Mouse (Mus musculus): ENCODE results near the gene Negr1. TPM values are rescaled to one million over a fixed set of nuclear protein-coding genes. Genes with fewer than 3 reads are reported as not detected.

The Negr1 gene
- total and polyA plus RNA-seq, 3 experiments = not detected

GRCm38 (mm10) chr3:157359840-157360239 lies 798.2 kb downstream of the Negr1 start:
- Histone ChIP-seq H3K4me1 (ENCODE audit: control insufficient read depth in 1 of 2, insufficient read depth in 2 of 2) (no peaks in the 10 kb centered on the region), H3K79me2 (replicated peaks; ENCODE audit: control insufficient read depth, extremely low read depth, insufficient read depth, poor library complexity, severe bottlenecking) (no peaks in the 10 kb centered on the region), H3K9me3 (replicated peaks; ENCODE audit: low read length) (no peaks in the 10 kb centered on the region), H3K27ac (ENCODE audit: insufficient read depth, low read depth) (no peak overlapping the region), H3K9ac (ENCODE audit: insufficient read depth, low read depth) (no peak overlapping the region), H3K36me3 (replicated peaks in 1 of 2; ENCODE audit: control insufficient read depth in 1 of 2, insufficient read depth in 1 of 2, low read length in 1 of 2) (no peaks in the 10 kb centered on the region), H3K4me3 (replicated peaks in 1 of 3; ENCODE audit: low read depth in 2 of 3, low read length in 2 of 3, poor library complexity in 1 of 3) (no peak overlapping the region), H3K27me3 (replicated peaks) (peaks cover 15% of the 10 kb centered on the region), H3K4me2 (ENCODE audit: insufficient read depth, low read depth, poor library complexity, severe bottlenecking) (no peak overlapping the region)
- in situ Hi-C loops (cut with MboI; ENCODE audit: low pct_ligation_motif_present, low pct_unique_long_range_greater_than_20kb, low sequenced_read_pairs) (no loop called here), dilution Hi-C loops (cut with MboI; ENCODE audit: extremely low pct_ligation_motif_present, extremely low pct_unique_long_range_greater_than_20kb, low sequenced_read_pairs) (no loop called here)
- TF ChIP-seq E2F4 (IDR thresholded peaks at IDR 0.05; ENCODE audit: insufficient replicate concordance, low read depth, low read length) (no peak), RAD21 (IDR thresholded peaks at IDR 0.05; ENCODE audit: low read depth, low read length) (no peak), POLR2AphosphoS2 (IDR thresholded peaks at IDR 0.05; ENCODE audit: low read depth, low read length) (no peak), JUND (conservative IDR thresholded peaks at IDR 0.05; ENCODE audit: low read depth, low read length) (no peak), MAFK (IDR thresholded peaks at IDR 0.05; ENCODE audit: insufficient replicate concordance, low read length) (no peak), CHD2 (IDR thresholded peaks at IDR 0.05; ENCODE audit: low read length) (no peak), POLR2A (IDR thresholded peaks at IDR 0.05; ENCODE audit: low read depth, low read length) (no peak), ZKSCAN1 (IDR thresholded peaks at IDR 0.05; ENCODE audit: borderline replicate concordance, low read depth, low read length) (no peak), BHLHE40 (IDR thresholded peaks at IDR 0.05; ENCODE audit: low read depth, low read length) (no peak), USF1 (IDR thresholded peaks at IDR 0.05; ENCODE audit: low read depth, low read length) (no peak), MAZ (IDR thresholded peaks at IDR 0.05; ENCODE audit: low read depth, low read length) (no peak), SIN3A (IDR thresholded peaks at IDR 0.05; ENCODE audit: low read length) (no peak), PAX5 (IDR thresholded peaks at IDR 0.05; ENCODE audit: low read length) (no peak)
- no peak for DNase-seq (ENCODE audit: extremely low read depth)
